Mouse (Mus musculus): Measurements from ENCODE around the gene Dnajb14.
"Not testable (repeated sequence)": the region's sequence is repeated elsewhere in the genome, so short reads cannot be mapped to it uniquely, and the experiment has no call there.

Gene Dnajb14

DNA sequence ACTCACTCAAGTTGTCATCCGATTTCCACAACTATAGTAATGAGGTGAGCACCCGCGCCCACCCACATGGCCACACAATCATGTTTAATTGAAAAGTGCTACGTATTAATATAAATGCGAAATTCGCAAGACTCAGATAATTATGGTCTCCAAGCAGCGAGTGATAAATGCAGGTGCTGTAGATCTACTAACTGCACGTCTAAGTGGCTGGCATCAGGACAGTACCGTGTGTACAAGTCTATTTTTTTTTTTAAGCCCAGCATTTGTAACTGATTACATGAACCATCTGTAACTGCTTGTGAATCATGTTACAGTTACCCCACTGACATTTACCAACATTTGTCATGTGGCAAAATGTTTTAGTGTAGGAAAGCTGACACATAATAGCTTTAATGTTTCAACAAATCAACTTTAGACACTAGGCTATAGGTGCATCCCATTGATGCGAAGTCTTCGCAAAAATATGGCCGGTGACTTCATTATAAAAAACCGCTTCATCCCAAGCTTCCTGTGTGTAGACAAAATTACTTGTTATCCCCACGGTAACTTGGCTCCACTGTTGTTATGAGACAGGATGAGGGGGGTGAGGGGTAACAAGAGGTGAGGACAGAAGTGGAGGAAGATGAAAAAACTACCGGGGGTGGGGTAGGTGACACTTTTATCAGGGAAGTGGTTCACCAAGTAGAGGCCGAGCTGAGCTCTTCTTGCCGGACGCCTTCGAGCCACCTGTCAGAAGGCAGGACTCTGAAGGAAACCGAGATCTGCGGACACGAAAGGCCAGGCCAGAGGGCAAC lies 3.9 kb upstream of the Dnajb14 start:
- in situ Hi-C loops (cut with MboI, MseI), result no loop called here

- in situ Hi-C loops (cut with MboI, MseI), result no loop called here
Measured at GRCm38 (mm10) chr3:137864124-137864987, 3.1 kb upstream of the Dnajb14 start, which contains the start of gene H2afz. Gene H2afz (plus strand): TSS chr3:137864487.

- in situ Hi-C loops (cut with MboI, MseI), result no loop called here
Measured at GRCm38 (mm10) chr3:137864988-137865982, 2.2 kb upstream of the Dnajb14 start.

DNA sequence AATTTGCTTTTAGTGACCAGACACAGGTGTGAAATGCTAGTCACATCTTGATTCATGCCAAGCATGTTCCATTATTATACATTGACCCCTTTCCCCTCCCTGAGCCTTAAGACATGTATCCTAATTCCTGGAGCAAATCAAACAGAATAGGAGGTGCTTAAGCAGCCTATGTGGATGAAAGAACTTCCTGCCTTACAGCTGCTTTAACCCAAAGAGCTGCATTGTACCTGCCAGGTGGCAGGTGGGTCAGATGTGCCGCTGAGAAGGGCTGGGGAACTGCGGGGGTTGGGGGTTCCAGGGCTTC lies 390 bp upstream of the Dnajb14 start:
- in situ Hi-C loops (cut with MboI, MseI), result no loop called here

DNA sequence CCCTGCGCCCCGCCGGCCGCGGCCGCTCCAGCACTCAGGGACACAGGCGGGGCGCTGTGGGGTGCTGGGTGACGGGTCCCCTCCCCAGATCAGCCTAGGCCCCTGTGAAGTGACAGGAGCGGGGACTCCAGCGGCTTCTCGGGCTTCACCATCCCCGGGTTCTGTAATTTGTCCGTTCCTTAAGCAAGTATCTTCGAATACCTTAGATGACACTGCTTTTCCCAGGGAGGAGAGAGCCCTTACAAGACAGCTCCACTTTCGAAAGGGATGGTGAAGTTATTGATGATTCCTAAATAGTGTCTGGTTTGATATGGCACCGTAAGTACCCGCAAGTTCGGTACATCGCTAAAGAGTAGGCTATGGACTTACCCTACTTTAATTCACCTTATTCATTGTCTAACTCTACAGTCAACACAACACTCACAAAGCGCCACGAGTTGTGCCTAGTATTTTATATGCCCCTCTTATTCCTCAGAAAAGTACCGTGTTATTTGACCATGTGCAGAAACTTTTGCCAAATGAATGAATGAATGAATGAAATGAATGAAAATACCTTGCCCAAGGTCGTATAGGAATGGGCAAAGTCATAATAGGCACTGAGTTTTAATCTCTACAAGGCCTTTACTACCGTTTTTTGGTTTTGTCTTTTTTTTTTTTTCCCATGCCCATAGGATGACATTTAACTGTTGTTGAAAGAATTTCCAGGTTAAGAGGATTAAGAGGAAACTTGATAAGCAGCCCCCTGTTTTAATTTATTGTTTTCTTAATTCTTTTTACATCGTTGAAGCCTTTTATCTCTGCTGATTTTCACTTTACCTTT lies 829 bp downstream of the Dnajb14 start:
- in situ Hi-C loops (cut with MboI, MseI), result no loop called here

DNA sequence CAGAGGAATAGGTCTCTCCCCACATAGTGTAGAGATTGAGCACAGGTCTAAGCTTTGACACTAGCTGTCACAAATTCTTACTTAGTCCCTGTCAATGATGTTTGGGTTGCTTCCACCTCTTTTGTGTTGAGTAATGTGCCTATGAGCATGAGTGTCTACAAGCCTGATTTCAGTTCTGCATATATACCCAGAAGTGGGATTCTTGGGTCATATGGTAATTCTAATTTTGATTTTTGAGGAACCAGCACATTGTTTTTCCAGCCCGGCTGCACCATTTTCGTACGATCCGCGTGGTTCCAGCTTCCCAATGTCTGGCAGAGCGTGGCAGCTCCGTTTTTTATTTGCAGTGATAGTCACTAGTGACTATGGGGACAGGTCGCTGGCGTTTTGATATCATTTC lies 1.9 kb downstream of the Dnajb14 start:
- in situ Hi-C loops (cut with MboI, MseI), result no loop called here

DNA sequence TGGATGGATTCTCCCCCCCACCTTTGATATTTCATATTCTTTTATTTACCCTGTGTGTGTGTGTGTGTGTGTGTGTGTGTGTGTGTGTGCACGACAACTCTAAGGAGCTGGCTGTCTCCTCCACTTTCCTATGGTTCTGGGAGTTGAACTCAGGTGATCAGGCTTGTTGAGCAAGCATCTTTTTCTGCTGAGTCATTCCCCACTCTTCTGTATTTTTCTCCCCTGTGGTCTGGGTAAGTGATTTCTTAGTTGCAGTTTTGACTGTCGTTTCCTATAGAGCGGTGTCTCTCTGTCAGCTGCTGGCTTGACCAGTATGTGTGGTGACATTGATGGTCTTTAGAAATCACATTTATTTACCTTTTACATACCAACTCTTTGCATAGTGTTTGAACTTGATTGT lies 11.8 kb downstream of the Dnajb14 start:
- in situ Hi-C loops (cut with MboI, MseI), result no loop called here

GRCm38 (mm10) chr3:137880109-137880748 lies 12.8 kb downstream of the Dnajb14 start:
- in situ Hi-C loops (cut with MboI, MseI), result loop anchor here (10.0 kb wide), 1 partner anchor 95 kb away; no protein-coding TSS in a partner anchor

GRCm38 (mm10) chr3:137881093-137881492 lies 13.6 kb downstream of the Dnajb14 start:
- in situ Hi-C loops (cut with MboI, MseI), result loop anchor here (10.0 kb wide), 1 partner anchor 96 kb away; no protein-coding TSS in a partner anchor

GRCm38 (mm10) chr3:137887961-137888360 lies 20.5 kb downstream of the Dnajb14 start:
- in situ Hi-C loops (cut with MboI, MseI), result loop anchor here (10.0 kb wide), 1 partner anchor 103 kb away; no protein-coding TSS in a partner anchor

- in situ Hi-C loops (cut with MboI, MseI), result no loop called here
Measured at GRCm38 (mm10) chr3:137891089-137891488, 23.6 kb downstream of the Dnajb14 start.

DNA sequence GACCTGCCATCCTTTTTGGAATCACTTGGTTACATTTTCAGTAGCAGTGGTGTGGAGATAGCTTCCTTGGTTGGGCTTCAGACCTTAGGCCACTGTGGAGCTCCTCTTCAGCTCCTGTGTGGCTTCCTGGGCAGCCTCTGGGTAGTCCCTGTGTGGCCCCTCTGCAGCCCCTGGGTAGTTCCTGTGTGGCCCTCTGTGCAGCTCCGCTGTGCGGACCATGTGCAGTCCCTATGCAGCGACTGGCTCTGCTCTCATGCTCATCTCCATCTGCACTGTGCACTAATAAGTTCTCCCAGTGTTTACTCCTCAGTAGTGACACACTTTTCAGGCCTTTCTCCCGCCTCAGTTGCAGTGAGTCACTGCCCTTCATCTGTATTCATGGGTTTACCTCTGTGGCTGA lies 24.6 kb downstream of the Dnajb14 start:
- in situ Hi-C loops (cut with MboI, MseI), result no loop called here

DNA sequence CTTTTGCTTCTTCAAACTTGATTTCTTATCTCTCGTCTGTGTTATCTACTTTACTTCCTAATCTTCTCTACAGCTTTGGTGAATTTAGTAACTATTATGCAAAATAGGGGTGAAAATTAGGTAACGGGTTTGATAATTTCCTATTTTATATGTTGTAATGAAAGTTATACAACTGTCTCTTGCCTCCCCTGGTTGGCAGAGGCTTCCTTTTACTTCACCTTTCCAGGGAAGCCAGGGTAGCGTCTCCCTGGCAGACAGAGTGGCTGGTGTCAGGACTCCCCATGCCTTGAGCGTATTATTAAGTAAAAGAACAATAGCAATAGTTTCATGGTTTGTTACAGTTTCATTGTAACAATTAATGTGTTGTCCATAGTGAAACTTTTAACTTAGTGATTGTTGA lies 26.3 kb downstream of the Dnajb14 start:
- in situ Hi-C loops (cut with MboI, MseI), result no loop called here

DNA sequence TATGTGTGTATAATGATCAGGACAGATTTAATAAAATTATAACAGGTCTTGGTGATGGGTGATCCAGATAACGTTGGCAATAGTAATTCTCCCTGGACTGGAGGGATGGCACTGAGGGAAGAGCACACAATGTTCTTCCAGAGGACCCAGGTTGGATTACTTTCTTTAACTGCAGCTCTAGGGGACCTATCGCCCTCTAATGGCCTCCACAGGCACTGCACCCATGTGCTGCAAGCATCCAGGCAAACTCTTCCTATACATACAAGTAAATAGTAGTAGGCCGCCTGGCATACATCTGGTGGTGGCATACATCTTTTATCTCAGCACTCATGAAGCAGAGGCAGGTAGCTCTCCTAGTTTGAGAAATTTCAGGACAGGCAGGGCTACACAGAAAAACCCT lies 27.7 kb downstream of the Dnajb14 start:
- in situ Hi-C loops (cut with MboI, MseI), result no loop called here

- in situ Hi-C loops (cut with MboI, MseI), result no loop called here
Measured at GRCm38 (mm10) chr3:137896386-137896785, 28.9 kb downstream of the Dnajb14 start.

DNA sequence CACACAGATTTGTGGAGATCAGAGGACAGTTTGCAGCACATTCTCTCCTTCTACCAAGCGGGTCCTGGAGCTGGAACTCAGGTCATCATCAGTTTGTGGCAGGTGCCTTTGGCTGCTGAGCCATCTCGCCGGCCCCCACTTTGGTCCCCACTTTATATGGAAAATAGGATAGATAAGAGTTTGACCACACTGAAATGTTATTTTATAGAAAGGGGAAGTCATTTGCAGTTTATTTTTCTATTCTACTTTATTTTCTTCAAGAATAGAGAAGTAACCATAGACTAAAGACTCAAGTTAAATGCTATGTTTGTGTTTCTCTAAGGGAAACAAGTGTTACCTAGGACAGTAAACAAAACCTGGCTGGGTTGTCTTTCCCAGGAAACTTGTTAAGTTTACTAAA lies 29.4 kb downstream of the Dnajb14 start:
- in situ Hi-C loops (cut with MboI, MseI), result no loop called here

GRCm38 (mm10) chr3:137897685-137898084 lies 30.2 kb downstream of the Dnajb14 start:
- in situ Hi-C loops (cut with MboI, MseI), result no loop called here

DNA sequence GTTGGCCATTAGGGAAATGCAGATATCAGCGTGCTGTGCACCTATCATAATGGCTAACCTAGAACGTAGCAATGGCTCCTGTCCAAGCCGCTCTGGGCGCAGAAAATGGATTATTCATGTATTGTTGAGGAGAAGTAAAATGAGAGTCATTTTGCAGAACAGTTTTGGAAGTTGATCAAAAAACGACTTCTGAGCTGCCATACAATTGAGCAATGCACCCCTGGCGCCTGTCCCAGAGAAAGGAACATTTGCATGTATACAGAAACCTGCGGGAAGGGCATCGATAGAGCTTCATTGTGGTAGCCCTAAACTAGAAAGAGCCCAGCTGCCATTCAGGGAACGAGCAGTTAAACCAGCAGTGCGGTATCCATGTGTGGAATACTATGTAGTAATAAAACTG lies 32.7 kb downstream of the Dnajb14 start:
- in situ Hi-C loops (cut with MboI, MseI), result loop anchor here (10.0 kb wide), 1 partner anchor 275 kb away; the partner anchor contains the start of gene Ddit4l

- in situ Hi-C loops (cut with MboI, MseI), result no loop called here
Measured at GRCm38 (mm10) chr3:137913093-137913492, 45.6 kb downstream of the Dnajb14 start.

GRCm38 (mm10) chr3:137914567-137914966 lies 47.1 kb downstream of the Dnajb14 start:
- in situ Hi-C loops (cut with MboI, MseI), result not testable (repeated sequence)
